Mouse (Mus musculus) myocyte (in vitro differentiated cells): Measurements from ENCODE around the gene Pold3. TPM values are rescaled to one million over a fixed set of nuclear protein-coding genes. Genes with fewer than 3 reads are reported as not detected.

Experiments
- H3K27me3 ChIP-seq: one replicate; pipeline ENCODE4 v1.6.1; 2011; ENCODE audit not compliant: control insufficient read depth, insufficient read depth, insufficient read length
- H3K36me3 ChIP-seq: one replicate; pipeline ENCODE4 v1.6.1; 2011; ENCODE audit not compliant: control insufficient read depth, insufficient read depth
- H3K4me2 ChIP-seq: one replicate; pipeline ENCODE4 v1.6.1; 2011; ENCODE audit warnings: low read depth, control low read depth
- H3K4me3 ChIP-seq: one replicate; pipeline ENCODE4 v1.5.1; 2011; ENCODE audit warnings: mild to moderate bottlenecking, control low read depth, moderate library complexity
- H3K79me2 ChIP-seq: one replicate; pipeline ENCODE4 v1.6.1; 2011; ENCODE audit not compliant: control insufficient read depth, insufficient read depth
- H3ac ChIP-seq: one replicate; pipeline ENCODE4 v1.6.1; 2011; ENCODE audit not compliant: control insufficient read depth, insufficient read length
- CEBPB ChIP-seq: IDR thresholded peaks from 2 replicates; pipeline ENCODE4 v1.6.1; 2011; ENCODE audit warnings: mild to moderate bottlenecking, moderate library complexity; ENCODE audit not compliant: poor library complexity, insufficient read depth, severe bottlenecking
- E2F4 ChIP-seq: IDR thresholded peaks from one replicate; pipeline ENCODE4 v1.6.1; 2011; ENCODE audit warnings: mild to moderate bottlenecking, control low read depth, moderate library complexity; ENCODE audit not compliant: insufficient read depth
- MAX ChIP-seq: IDR thresholded peaks from one replicate; pipeline ENCODE4 v1.6.1; 2011; ENCODE audit warnings: low read depth, mild to moderate bottlenecking, control low read depth
- MYOD1 ChIP-seq, 3 experiments: IDR thresholded peaks; one replicate each; pipeline ENCODE4 v1.6.1; 2011; ENCODE audit warnings: control low read depth in 2 of 3, low read depth in 2 of 3, mild to moderate bottlenecking in 2 of 3, moderate library complexity in 1 of 3; ENCODE audit not compliant: insufficient read length in 2 of 3, control insufficient read depth in 1 of 3
- MYOG ChIP-seq, 3 experiments: IDR thresholded peaks; one replicate each; pipeline ENCODE4 v1.6.1; 2011; ENCODE audit warnings: control low read depth in 2 of 3, low read depth in 2 of 3, mild to moderate bottlenecking in 2 of 3; ENCODE audit not compliant: insufficient read length in 2 of 3, control insufficient read depth in 1 of 3, insufficient read depth in 1 of 3
- POLR2A ChIP-seq: IDR thresholded peaks from one replicate; pipeline ENCODE4 v1.6.1; 2011; ENCODE audit warnings: low read depth, mild to moderate bottlenecking, control low read depth, moderate library complexity; ENCODE audit not compliant: insufficient read length
- POLR2AphosphoS2 ChIP-seq: IDR thresholded peaks from one replicate; pipeline ENCODE4 v1.6.1; 2011; ENCODE audit warnings: low read depth, control low read depth; ENCODE audit not compliant: insufficient read length
- REST ChIP-seq: IDR thresholded peaks from one replicate; pipeline ENCODE4 v1.6.1; 2011; ENCODE audit warnings: mild to moderate bottlenecking, control low read depth, moderate library complexity; ENCODE audit not compliant: insufficient read depth, insufficient read length
- SRF ChIP-seq: IDR thresholded peaks from one replicate; pipeline ENCODE4 v1.6.1; 2011; ENCODE audit warnings: low read depth; ENCODE audit not compliant: control insufficient read depth, insufficient read length
- TCF12 ChIP-seq: IDR thresholded peaks from one replicate; pipeline ENCODE4 v1.6.1; 2011; ENCODE audit warnings: mild to moderate bottlenecking, control low read depth; ENCODE audit not compliant: poor library complexity, insufficient read depth, severe bottlenecking
- TCF3 ChIP-seq: IDR thresholded peaks from one replicate; pipeline ENCODE4 v1.6.1; 2011; ENCODE audit warnings: low read depth, control low read depth; ENCODE audit not compliant: insufficient read length
- USF1 ChIP-seq: IDR thresholded peaks from one replicate; pipeline ENCODE4 v1.6.1; 2011; ENCODE audit warnings: low read depth, mild to moderate bottlenecking, control low read depth, moderate library complexity
- polyA plus RNA-seq: library from polyadenylated mRNA; unstranded; fragments of >200 nt; fragmentation: generic; extraction: Trizol; gene quantifications from one replicate; pipeline ENCODE4 v1.2.1, GENCODE M21; 2012; ENCODE audit warnings: missing spikeins

Gene Pold3
- polyA plus RNA-seq, 1 experiment = 7.4 TPM

DNA sequence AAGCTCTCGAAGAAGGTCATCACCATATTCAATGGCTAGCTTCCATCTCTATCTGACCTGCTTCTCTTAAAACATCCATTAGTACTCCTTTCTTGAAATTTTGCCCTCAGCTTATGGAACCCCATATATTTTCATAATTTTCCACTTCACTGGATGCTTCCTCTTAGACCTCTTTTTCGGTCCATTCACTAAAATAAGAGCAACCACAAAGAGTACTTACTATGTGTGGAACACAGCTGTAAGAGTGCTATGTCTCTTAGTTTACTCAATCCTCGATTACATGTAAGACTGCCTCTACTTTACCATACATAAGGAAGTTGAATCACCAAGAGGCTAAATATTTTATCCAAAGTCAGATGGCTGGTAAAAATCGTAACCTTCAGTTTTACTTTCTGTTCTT, 16.7 kb downstream of the Pold3 start:
- H3K4me2 ChIP-seq = no peak overlapping the region
- H3K79me2 ChIP-seq = no peaks in the 10 kb centered on the region
- no peak overlapping the region for H3K4me3 ChIP-seq
- TF ChIP-seq POLR2AphosphoS2 (no peak), POLR2A (no peak), MYOD1 (IDR thresholded peaks at IDR 0.05; ENCODE audit: control insufficient read depth in 1 of 3, insufficient read length in 2 of 3, low read depth in 2 of 3) (no peak), REST (no peak), E2F4 (no peak), MAX (no peak), CEBPB (no peak), USF1 (no peak), MYOG (IDR thresholded peaks at IDR 0.05; ENCODE audit: control insufficient read depth in 1 of 3, insufficient read depth in 1 of 3, insufficient read length in 2 of 3, low read depth in 2 of 3) (no peak), SRF (no peak), TCF12 (no peak), TCF3 (no peak)
- H3K27me3 ChIP-seq = no peaks in the 10 kb centered on the region
- no peak overlapping the region for H3ac ChIP-seq
- H3K36me3 ChIP-seq = peaks cover 30% of the 10 kb centered on the region

DNA sequence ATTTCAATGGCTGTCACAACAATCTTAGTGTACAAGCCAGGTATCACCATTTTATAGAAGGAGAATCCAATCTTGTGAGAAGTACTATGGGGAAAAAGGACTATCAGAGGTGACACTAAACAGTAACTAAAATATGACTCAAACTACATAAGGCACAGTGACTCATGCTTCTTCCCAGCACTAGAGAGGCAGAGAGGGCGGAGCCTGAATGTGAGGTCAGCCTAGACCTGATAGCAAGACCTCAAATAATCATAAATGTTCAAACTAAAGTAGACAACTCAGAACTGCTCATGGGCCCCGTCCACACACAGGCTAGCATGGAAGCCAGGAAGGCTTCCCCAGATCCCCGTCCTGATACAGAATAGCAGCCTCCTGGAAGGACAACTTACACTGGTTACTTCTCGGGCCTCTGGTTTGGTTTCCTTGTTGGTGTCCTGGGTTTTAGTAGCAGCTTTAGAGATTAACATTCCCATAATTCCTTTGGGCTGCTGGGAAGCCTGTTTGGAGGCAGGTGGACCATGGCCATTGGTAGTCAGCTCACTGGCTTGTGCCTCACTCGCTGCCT, 21.3 kb downstream of the Pold3 start:
- H3K27me3 ChIP-seq = no peaks in the 10 kb centered on the region
- H3K4me3 ChIP-seq = no peak overlapping the region
- TF ChIP-seq USF1 (no peak), TCF12 (no peak), E2F4 (no peak), CEBPB (no peak), POLR2A (no peak), SRF (no peak), REST (no peak), TCF3 (no peak), POLR2AphosphoS2 (no peak), MYOD1 (IDR thresholded peaks at IDR 0.05; ENCODE audit: control insufficient read depth in 1 of 3, insufficient read length in 2 of 3, low read depth in 2 of 3) (no peak), MAX (no peak), MYOG (IDR thresholded peaks at IDR 0.05; ENCODE audit: control insufficient read depth in 1 of 3, insufficient read depth in 1 of 3, insufficient read length in 2 of 3, low read depth in 2 of 3) (no peak)
- H3K36me3 ChIP-seq = peaks cover 31% of the 10 kb centered on the region
- H3K4me2 ChIP-seq = no peak overlapping the region
- no peaks in the 10 kb centered on the region for H3K79me2 ChIP-seq
- no peak overlapping the region for H3ac ChIP-seq

DNA sequence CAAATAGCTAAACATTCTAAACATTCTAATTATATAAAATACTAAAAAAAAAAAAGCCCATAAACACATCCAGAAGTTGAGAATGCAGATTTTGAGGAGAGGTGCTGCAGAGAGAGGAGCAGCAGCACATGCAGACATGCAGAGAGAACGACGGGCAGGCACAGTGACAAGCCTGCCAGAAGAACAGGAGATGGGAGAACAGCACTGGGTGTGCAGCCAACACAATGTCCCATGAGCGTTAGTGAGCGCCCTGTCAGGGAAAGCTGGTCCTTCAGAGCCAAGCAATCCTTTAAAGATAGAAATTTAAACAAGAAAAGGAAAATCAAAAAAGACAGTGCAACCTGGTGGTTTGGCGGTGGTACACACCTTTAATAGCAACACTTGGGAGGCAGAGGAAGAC, 34.5 kb downstream of the Pold3 start:
- no peaks in the 10 kb centered on the region for H3K27me3 ChIP-seq
- no peaks in the 10 kb centered on the region for H3K36me3 ChIP-seq
- TF ChIP-seq SRF = no peak
- TF ChIP-seq MYOG (IDR thresholded peaks at IDR 0.05; ENCODE audit: control insufficient read depth in 1 of 3, insufficient read depth in 1 of 3, insufficient read length in 2 of 3, low read depth in 2 of 3) = no peak
- no peak for TF ChIP-seq E2F4
- TF ChIP-seq POLR2AphosphoS2 = no peak
- TF ChIP-seq MYOD1 (IDR thresholded peaks at IDR 0.05; ENCODE audit: control insufficient read depth in 1 of 3, insufficient read length in 2 of 3, low read depth in 2 of 3) = no peak
- TF ChIP-seq POLR2A = no peak
- TF ChIP-seq CEBPB = no peak
- TF ChIP-seq USF1 = no peak
- TF ChIP-seq REST = no peak
- TF ChIP-seq MAX = no peak
- no peak for TF ChIP-seq TCF3
- TF ChIP-seq TCF12 = no peak

DNA sequence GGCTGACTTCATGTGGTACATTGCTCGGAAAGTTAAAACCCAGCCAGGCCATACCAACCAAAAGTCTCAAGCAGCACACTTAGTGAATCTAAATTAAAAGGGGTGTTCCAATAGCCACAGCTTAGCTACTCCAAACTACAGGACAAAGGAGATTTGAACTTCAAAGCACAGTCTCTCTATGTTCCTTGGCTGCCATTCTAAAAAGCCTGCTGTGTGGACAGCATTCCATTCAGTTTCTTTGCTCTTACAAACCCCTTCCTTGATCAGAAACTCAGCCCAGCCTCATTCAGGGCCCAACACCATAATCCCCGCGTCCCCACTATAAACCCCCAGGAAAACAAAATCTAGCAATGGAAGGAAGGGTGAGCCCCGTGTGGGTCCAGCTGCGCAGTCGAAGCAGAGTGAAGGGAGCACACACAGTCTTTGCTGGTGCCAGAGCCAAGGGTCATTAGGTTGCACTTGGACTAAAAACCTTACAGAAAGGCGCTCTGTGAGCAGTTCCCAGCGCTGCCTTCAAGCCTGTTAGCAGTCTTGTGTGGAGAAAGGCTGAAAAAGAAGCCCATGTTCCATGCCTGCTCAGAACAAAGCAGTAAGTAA, 35.1 kb downstream of the Pold3 start:
- Histone ChIP-seq H3K4me2 (no peak overlapping the region), H3K27me3 (no peaks in the 10 kb centered on the region), H3K79me2 (no peaks in the 10 kb centered on the region), H3K4me3 (no peak overlapping the region), H3K36me3 (no peaks in the 10 kb centered on the region), H3ac (no peak overlapping the region)
- no peak for TF ChIP-seq MYOG (IDR thresholded peaks at IDR 0.05; ENCODE audit: control insufficient read depth in 1 of 3, insufficient read depth in 1 of 3, insufficient read length in 2 of 3, low read depth in 2 of 3)
- no peak for TF ChIP-seq MAX
- no peak for TF ChIP-seq SRF
- no peak for TF ChIP-seq USF1
- TF ChIP-seq POLR2AphosphoS2 = no peak
- TF ChIP-seq CEBPB = no peak
- no peak for TF ChIP-seq REST
- no peak for TF ChIP-seq E2F4

More for the DNA sequence above, 34.5 kb downstream of the Pold3 start:
- Histone ChIP-seq H3ac (no peak overlapping the region), H3K4me3 (no peak overlapping the region), H3K79me2 (no peaks in the 10 kb centered on the region), H3K4me2 (no peak overlapping the region)
